Mouse (Mus musculus): ENCODE data around the gene Sun2. TPM values are rescaled to one million over a fixed set of nuclear protein-coding genes. Genes with fewer than 3 reads are reported as not detected.
A peak's percentile ranks its signal among the peaks of the same experiment; 100 is the strongest.

Gene Sun2
- 10 to 100 TPM; 60.4 to 61.3 TPM for total RNA-seq (2021)
- long read RNA-seq, experiment 1, result 0 reads
- long read RNA-seq, experiment 2, partial matches to known transcripts, result 0 of 1 reads
- long read RNA-seq, experiment 2, other reads (novel, unspliced or antisense), result 1 of 1 reads

- DNase-seq (ENCODE audit: low spot score in 2 of 2), result peak; percentile 84 to 92
Observed at GRCm38 (mm10) chr15:79741921-79742705, at the start of gene Sun2. Sun2 (minus strand) TSS chr15:79742536.

GRCm38 (mm10) chr15:79791502-79791901 is 49.2 kb upstream of the Sun2 start:
- peak in 1 of 2 experiments; percentile 69 for DNase-seq (ENCODE audit: low spot score in 2 of 2)

GRCm38 (mm10) chr15:79790905-79791304 is 48.6 kb upstream of the Sun2 start:
- DNase-seq (ENCODE audit: low spot score in 2 of 2), result no peak

GRCm38 (mm10) chr15:79790111-79790510 is 47.8 kb upstream of the Sun2 start:
- DNase-seq (ENCODE audit: low spot score in 2 of 2), result no peak

- no peak for DNase-seq (ENCODE audit: low spot score in 2 of 2)
Observed at GRCm38 (mm10) chr15:79787815-79788214, 45.5 kb upstream of the Sun2 start.

GRCm38 (mm10) chr15:79785056-79785455 is 42.7 kb upstream of the Sun2 start:
- DNase-seq (ENCODE audit: low spot score in 2 of 2), result no peak

GRCm38 (mm10) chr15:79777749-79778148 is 35.4 kb upstream of the Sun2 start, which contains the start of gene Dnal4:
Dnal4 (minus strand) TSS chr15:79777849.
- no peak for DNase-seq (ENCODE audit: low spot score in 2 of 2)

- DNase-seq (ENCODE audit: low spot score in 2 of 2), result no peak
Observed at GRCm38 (mm10) chr15:79775662-79776061, 33.3 kb upstream of the Sun2 start.

GRCm38 (mm10) chr15:79774117-79775027 is 32.0 kb upstream of the Sun2 start:
- peak; percentile 79 to 96 for DNase-seq (ENCODE audit: low spot score in 2 of 2)

- DNase-seq (ENCODE audit: low spot score in 2 of 2), result no peak
Observed at GRCm38 (mm10) chr15:79770629-79771240, 28.4 kb upstream of the Sun2 start.

GRCm38 (mm10) chr15:79768302-79768701 is 26.0 kb upstream of the Sun2 start:
- DNase-seq (ENCODE audit: low spot score in 2 of 2), result no peak

- no peak for DNase-seq (ENCODE audit: low spot score in 2 of 2)
Observed at GRCm38 (mm10) chr15:79767327-79767961, 25.1 kb upstream of the Sun2 start.

GRCm38 (mm10) chr15:79766586-79767071 is 24.3 kb upstream of the Sun2 start:
- DNase-seq (ENCODE audit: low spot score in 2 of 2), result no peak

- DNase-seq (ENCODE audit: low spot score in 2 of 2), result no peak
Observed at GRCm38 (mm10) chr15:79766168-79766567, 23.8 kb upstream of the Sun2 start.

- no peak for DNase-seq (ENCODE audit: low spot score in 2 of 2)
Observed at GRCm38 (mm10) chr15:79765361-79765760, 23.0 kb upstream of the Sun2 start.

- no peak for DNase-seq (ENCODE audit: low spot score in 2 of 2)
Observed at GRCm38 (mm10) chr15:79764539-79765267, 22.4 kb upstream of the Sun2 start.

- DNase-seq (ENCODE audit: low spot score in 2 of 2), result peak in 1 of 2 experiments; percentile 42
Observed at GRCm38 (mm10) chr15:79763601-79764246, 21.4 kb upstream of the Sun2 start.

GRCm38 (mm10) chr15:79763001-79763400 is 20.7 kb upstream of the Sun2 start:
- no peak for DNase-seq (ENCODE audit: low spot score in 2 of 2)

GRCm38 (mm10) chr15:79760956-79761355 is 18.6 kb upstream of the Sun2 start:
- DNase-seq (ENCODE audit: low spot score in 2 of 2), result no peak

Data from gastrocnemius, postnatal 4 days (tissue).